Mouse (Mus musculus): ENCODE measurements around the gene Hey2. TPM values are rescaled to one million over a fixed set of nuclear protein-coding genes. Genes with fewer than 3 reads are reported as not detected.

Gene Hey2
- total RNA-seq, 2 experiments from 2014 or later: 5.8 to 6.8 TPM

DNA sequence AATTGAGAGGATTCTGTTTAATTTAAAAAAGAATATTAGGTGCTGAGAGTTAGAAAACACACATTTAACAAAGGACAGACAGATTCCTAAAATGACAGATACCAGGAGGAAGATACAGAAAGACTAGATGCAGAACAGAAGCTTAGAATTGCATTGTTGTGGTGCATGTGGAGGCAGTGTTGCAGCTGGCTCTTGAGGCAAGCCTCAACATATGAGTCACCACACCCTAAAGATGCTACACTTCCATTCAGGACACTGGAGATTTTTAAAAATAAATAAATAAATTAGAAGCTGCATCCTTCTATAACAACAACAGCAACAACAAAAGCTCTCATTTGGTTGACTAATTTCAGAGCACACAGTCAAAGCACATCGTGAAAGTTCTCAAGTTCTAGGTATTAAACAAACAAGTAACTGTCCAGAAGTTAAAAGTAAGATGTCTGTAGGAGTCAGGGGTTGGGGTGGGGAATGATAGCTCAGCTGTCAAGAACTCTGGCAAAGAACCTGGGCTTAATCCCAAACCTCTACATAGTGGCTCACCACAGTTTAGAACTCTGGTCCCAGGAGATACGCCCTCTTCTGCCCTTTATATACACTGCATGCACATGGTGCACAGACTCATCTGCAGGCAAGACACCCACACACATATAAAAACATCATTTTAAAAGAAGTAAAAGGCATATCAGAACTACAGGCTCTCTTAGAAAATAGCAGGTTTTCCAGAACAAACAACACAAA is 42.7 kb downstream of the Hey2 start:
- intact Hi-C loops (cut with DNase I): loop anchor here (5.0 kb wide), 2 partner anchors 83 to 178 kb away; no protein-coding TSS in a partner anchor
- no peak for DNase-seq (ENCODE audit: low spot score in 2 of 2)

DNA sequence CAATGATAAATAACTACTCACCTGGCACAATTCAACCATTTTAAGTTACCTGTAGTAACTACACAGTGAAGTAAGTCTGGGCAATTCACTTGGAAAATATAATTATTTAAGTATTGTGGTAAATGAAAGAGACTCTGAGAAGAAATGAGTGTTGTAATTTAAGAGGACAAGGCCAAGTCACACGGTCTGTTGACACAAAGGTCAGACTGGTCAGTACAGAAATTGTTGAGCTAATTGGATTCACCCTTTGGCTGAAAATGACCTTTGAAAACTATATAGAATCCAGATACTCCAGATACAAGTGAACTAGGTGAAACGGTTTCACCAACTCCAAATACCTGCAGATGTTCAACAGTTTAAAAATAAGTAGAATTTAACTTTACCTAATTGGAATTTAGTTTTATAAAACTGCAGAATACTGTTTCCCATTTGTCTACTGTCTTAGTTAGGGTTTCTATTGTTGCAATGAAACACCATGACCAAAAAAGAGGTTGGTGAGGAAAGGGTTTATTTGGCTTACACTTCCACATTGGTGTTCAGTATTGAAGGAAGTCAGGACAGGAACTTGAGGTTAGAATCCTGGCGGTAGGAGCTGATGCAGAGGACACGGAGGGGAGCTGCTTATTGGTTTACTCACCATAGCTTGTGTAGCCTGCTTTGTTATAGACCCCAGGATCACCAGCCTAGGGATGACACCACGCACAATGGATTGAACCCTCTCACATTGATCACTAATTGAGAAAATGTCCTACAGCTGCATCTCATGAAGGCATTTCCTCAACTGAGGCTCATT is 45.9 kb downstream of the Hey2 start:
- intact Hi-C loops (cut with DNase I): no loop called here
- no peak for DNase-seq (ENCODE audit: low spot score in 2 of 2)

DNA sequence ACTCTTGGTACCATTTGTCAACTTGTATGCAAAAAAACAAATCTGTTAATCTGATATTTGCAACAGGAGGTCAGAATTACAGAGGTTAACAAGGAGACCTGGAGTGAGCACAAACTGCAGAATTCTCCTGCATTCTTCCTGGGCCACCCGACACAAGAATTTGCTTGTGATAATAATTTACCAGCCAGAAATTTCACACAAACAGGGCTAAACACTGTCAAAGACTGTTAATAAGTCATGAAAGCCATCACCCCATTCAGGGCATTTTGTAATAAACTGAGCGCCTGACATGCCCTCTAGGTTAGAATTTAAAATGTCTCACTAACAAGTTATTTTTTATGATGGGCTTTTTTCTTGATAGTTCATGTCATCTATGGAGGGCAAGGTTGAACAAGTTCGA is 51.6 kb downstream of the Hey2 start:
- intact Hi-C loops (cut with DNase I): no loop called here
- no peak for DNase-seq (ENCODE audit: low spot score in 2 of 2)

GRCm38 (mm10) chr10:30789521-30789920 is 53.1 kb downstream of the Hey2 start:
- DNase-seq (ENCODE audit: low spot score in 2 of 2): peak in 1 of 2 experiments; percentile 13
- intact Hi-C loops (cut with DNase I): no loop called here

GRCm38 (mm10) chr10:30788340-30788721 is 54.3 kb downstream of the Hey2 start:
- intact Hi-C loops (cut with DNase I): no loop called here
- no peak for DNase-seq (ENCODE audit: low spot score in 2 of 2)

- no peak for DNase-seq (ENCODE audit: low spot score in 2 of 2)
- intact Hi-C loops (cut with DNase I): no loop called here
These were observed 54.8 kb downstream of the Hey2 start for GRCm38 (mm10) chr10:30787684-30788339.

- no peak for DNase-seq (ENCODE audit: low spot score in 2 of 2)
- intact Hi-C loops (cut with DNase I): no loop called here
These were observed 56.4 kb downstream of the Hey2 start for GRCm38 (mm10) chr10:30786103-30786754.

Other genes with a start within 250 kb of the Hey2 start
- 1 to 10 TPM; 8.2 TPM for gene Trmt11, start 242.1 kb downstream of the Hey2 start, total RNA-seq (2021)
- 10 to 100 TPM; 40.2 to 41.7 TPM for gene Hint3, start 213.2 kb downstream of the Hey2 start, total RNA-seq (2021)
- 100 to 1,000 TPM; 105 to 108 TPM for gene Ncoa7, start 39.5 kb downstream of the Hey2 start, total RNA-seq (2021)

Data from left cerebral cortex, postnatal 14 days (tissue).